Mouse (Mus musculus): ENCODE data around the gene Txndc9. TPM values are rescaled to one million over a fixed set of nuclear protein-coding genes. Genes with fewer than 3 reads are reported as not detected.
A peak's percentile ranks its signal among the peaks of the same experiment; 100 is the strongest.

Txndc9 gene
- total and polyA plus RNA-seq, 3 experiments = 65.5 to 102 (median 74.6) TPM

DNA sequence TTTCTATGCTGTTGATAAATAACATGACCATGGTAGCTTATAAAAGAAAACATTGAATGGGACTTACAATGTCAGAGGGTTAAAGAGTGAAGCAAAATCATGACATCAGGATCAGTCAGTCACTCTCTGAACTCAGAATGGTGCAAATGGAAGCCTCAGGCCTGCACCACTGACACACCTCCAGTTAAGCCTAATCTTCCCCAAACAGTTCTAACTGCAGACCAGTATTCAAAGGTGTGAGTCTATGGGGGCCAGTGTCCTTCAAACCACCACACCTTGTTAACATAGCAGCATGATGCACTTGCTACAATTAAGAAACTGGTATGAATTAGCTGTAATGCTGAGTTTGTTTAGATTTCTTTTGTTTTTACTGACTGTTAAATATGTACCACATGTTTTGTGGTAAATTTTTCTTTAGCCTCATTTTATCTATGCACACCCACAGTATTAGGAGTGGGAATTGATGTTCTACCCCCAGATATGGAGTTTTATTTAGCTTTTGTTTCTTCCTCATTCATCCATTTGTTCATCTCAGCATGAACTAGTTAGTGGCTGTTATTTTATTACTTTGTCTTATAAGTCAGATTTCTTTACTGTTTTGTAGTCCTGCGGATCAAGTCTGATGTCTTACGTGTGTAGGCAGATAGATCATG, 17.0 kb upstream of the Txndc9 start (continued):
- no peak for TF ChIP-seq ELF1 (IDR thresholded peaks at IDR 0.05; ENCODE audit: low read depth, low read length)
- TF ChIP-seq MAX (IDR thresholded peaks at IDR 0.05; ENCODE audit: low read length) = 0 out of 2 replicates have a peak, but pooled peaks have one; percentile 22
- TF ChIP-seq MEF2A (IDR thresholded peaks at IDR 0.05; ENCODE audit: extremely low read depth, insufficient replicate concordance, low read depth, low read length, poor library complexity, severe bottlenecking) = peak; percentile 59; the same call in 1 of the 2 replicates
- peak; percentile 37; the same call in 1 of the 2 replicates for TF ChIP-seq GATA1 (IDR thresholded peaks at IDR 0.05; ENCODE audit: low read depth, low read length)
- TF ChIP-seq ZKSCAN1 (IDR thresholded peaks at IDR 0.05; ENCODE audit: low read depth, low read length) = no peak
- no peak for TF ChIP-seq POLR2A (IDR thresholded peaks at IDR 0.05; ENCODE audit: control insufficient read depth in 1 of 2, insufficient read depth in 1 of 2, low read depth in 1 of 2, low read length in 2 of 2, poor library complexity in 1 of 2)
- no peak for TF ChIP-seq MYC (IDR thresholded peaks at IDR 0.05; ENCODE audit: low read depth, low read length)
- no peak for TF ChIP-seq POLR2AphosphoS2 (IDR thresholded peaks at IDR 0.05; ENCODE audit: low read length)
- TF ChIP-seq CTCF (IDR thresholded peaks at IDR 0.05 in 2 of 3, conservative IDR thresholded peaks at IDR 0.05 in 1 of 3; ENCODE audit: control insufficient read depth in 1 of 3, insufficient read depth in 1 of 3, low read depth in 2 of 3, low read length in 3 of 3, poor library complexity in 1 of 3, severe bottlenecking in 1 of 3) = no peak
- peak; percentile 21; the same call in 1 of the 2 replicates for TF ChIP-seq MXI1 (IDR thresholded peaks at IDR 0.05; ENCODE audit: low read depth, low read length)
- no peak for TF ChIP-seq MAZ (IDR thresholded peaks at IDR 0.05; ENCODE audit: low read depth, low read length)
- TF ChIP-seq USF1 (IDR thresholded peaks at IDR 0.05; ENCODE audit: low read depth, low read length) = no peak

DNA sequence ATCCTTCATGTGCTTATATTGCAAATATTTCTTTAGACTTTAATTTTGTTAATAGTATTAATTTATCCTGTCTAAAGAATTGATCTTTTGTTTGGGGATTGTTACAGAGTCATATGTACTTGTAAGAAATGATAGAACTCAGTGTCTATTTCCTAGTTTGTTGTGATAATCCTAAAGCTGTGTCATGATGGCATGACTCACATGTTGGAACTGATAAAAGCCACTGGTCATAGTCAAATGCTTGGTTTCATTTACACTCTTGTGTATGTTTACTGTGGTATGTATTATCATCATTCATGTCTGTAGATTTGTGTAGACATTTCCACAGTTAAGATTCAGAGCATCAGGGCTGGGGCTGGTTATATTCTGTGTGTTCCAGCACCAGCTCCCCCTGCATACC, 14.8 kb upstream of the Txndc9 start:
- TF ChIP-seq ZNF384 (IDR thresholded peaks at IDR 0.05; ENCODE audit: low read depth, low read length) = no peak
- TF ChIP-seq MXI1 (IDR thresholded peaks at IDR 0.05; ENCODE audit: low read depth, low read length) = peak; percentile 54; the same call in 1 of the 2 replicates
- no peak for TF ChIP-seq USF1 (IDR thresholded peaks at IDR 0.05; ENCODE audit: low read depth, low read length)
- TF ChIP-seq JUND (IDR thresholded peaks at IDR 0.05; ENCODE audit: low read depth, low read length) = peak; percentile 69
- TF ChIP-seq TCF12 (IDR thresholded peaks at IDR 0.05; ENCODE audit: low read depth, low read length) = no peak
- no peak for TF ChIP-seq MEF2A (IDR thresholded peaks at IDR 0.05; ENCODE audit: extremely low read depth, insufficient replicate concordance, low read depth, low read length, poor library complexity, severe bottlenecking)
- TF ChIP-seq EP300 (IDR thresholded peaks at IDR 0.05; ENCODE audit: low read depth in 1 of 2, low read length in 2 of 2) = peak in 1 of 2 experiments; percentile 54; a peak in 2 of 4 replicates
- TF ChIP-seq ETS1 (IDR thresholded peaks at IDR 0.05; ENCODE audit: low read depth, low read length) = peak; percentile 79
- TF ChIP-seq MYB (IDR thresholded peaks at IDR 0.05; ENCODE audit: low read depth, low read length) = no peak
- peak; percentile 49; the same call in 1 of the 2 replicates for TF ChIP-seq MYC (IDR thresholded peaks at IDR 0.05; ENCODE audit: low read depth, low read length)
- no peak for TF ChIP-seq ZMIZ1 (IDR thresholded peaks at IDR 0.05; ENCODE audit: low read depth, low read length)
- peak; percentile 38; the same call in 1 of the 2 replicates for TF ChIP-seq SIN3A (IDR thresholded peaks at IDR 0.05; ENCODE audit: low read length)
- peak; percentile 66 for TF ChIP-seq GATA1 (IDR thresholded peaks at IDR 0.05; ENCODE audit: low read depth, low read length)
- Histone ChIP-seq H3K9me3 (replicated peaks; ENCODE audit: insufficient read depth, low read length) (no peaks in the 10 kb centered on the region), H3K36me3 (ENCODE audit: control insufficient read depth in 1 of 2, insufficient read depth in 2 of 2, low read length in 2 of 2) (peaks cover 4 to 47% of the 10 kb centered on the region in 2 experiments; a peak in 3 of 4 replicates), H3K4me3 (ENCODE audit: control insufficient read depth in 1 of 2, insufficient read depth in 1 of 2, low read depth in 2 of 2, low read length in 2 of 2) (no peak overlapping the region), H3K9ac (ENCODE audit: control insufficient read depth, low read depth, low read length, poor library complexity, severe bottlenecking) (no peak overlapping the region), H3K4me1 (ENCODE audit: control insufficient read depth in 1 of 2, insufficient read depth in 2 of 2, low read length in 2 of 2) (peaks cover 29 to 36% of the 10 kb centered on the region in 2 experiments), H3K79me2 (ENCODE audit: control insufficient read depth, insufficient read depth, low read length, poor library complexity) (peaks cover 65% of the 10 kb centered on the region), H3K27me3 (ENCODE audit: control insufficient read depth in 1 of 2, insufficient read depth in 2 of 2, low read length in 2 of 2) (no peaks in the 10 kb centered on the region), H3K27ac (ENCODE audit: control insufficient read depth, low read depth, low read length) (no peak overlapping the region; the same call in 1 of the 2 replicates)
- peak; percentile 53 for DNase-seq (ENCODE audit: low read depth, low spot score)

Measured in MEL (cell line).